Mouse (Mus musculus) bone marrow macrophage, adult 2 months (primary cell): ENCODE measurements around the gene Slc6a6.

Experiments used
- CTCF ChIP-seq: IDR thresholded peaks from 2 replicates; pipeline ENCODE4 v1.5.1; 2012; ENCODE audit warnings: low read depth, mild to moderate bottlenecking, low read length, moderate library complexity
- POLR2A ChIP-seq: IDR thresholded peaks from 2 replicates; pipeline ENCODE4 v1.6.1; 2012; ENCODE audit warnings: mild to moderate bottlenecking, low read depth, low read length, borderline replicate concordance

- TF ChIP-seq CTCF (no peak), POLR2A (no peak)
These were observed 61.4 kb downstream of the Slc6a6 start for GRCm38 (mm10) chr6:91745246-91745645.
